Mouse (Mus musculus) testis, adult 2 months (tissue): ENCODE data around the gene Spata5.

Experiments
- CTCF ChIP-seq: fragments of 200-500 bp; IDR thresholded peaks from 2 replicates; pipeline ENCODE4 v1.5.1; 2012; ENCODE audit warnings: low read depth, mild to moderate bottlenecking, inconsistent platforms, low read length, moderate library complexity; ENCODE audit not compliant: control insufficient read depth, insufficient read depth, insufficient replicate concordance
- POLR2A ChIP-seq: fragments of 200-500 bp; IDR thresholded peaks from 2 replicates; pipeline ENCODE4 v1.6.1; 2012; ENCODE audit warnings: low read depth, mild to moderate bottlenecking, inconsistent platforms, low read length, moderate library complexity; ENCODE audit not compliant: control insufficient read depth

- no peak for TF ChIP-seq POLR2A
- TF ChIP-seq CTCF = no peak
Observed at GRCm38 (mm10) chr3:37604976-37605875, 185.5 kb downstream of the Spata5 start.
